Mouse (Mus musculus) ES-E14 (cell line): Measurements from ENCODE around the gene Cryaa. TPM values are rescaled to one million over a fixed set of nuclear protein-coding genes. Genes with fewer than 3 reads are reported as not detected.

Experiments
- DNase-seq: peaks from one replicate; pipeline ENCODE4 v3.0.0-alpha.2; 2013; ENCODE audit warnings: low read depth, low spot score
- H3K27ac ChIP-seq: 2 replicates; pipeline ENCODE4 v1.5.1; 2012; ENCODE audit warnings: low read depth, mild to moderate bottlenecking, low read length, moderate library complexity, mixed read lengths; ENCODE audit not compliant: poor library complexity, insufficient read depth, severe bottlenecking
- H3K36me3 ChIP-seq: 2 replicates; pipeline ENCODE4 v1.6.1; 2012; ENCODE audit warnings: mild to moderate bottlenecking, low read length, moderate library complexity, mixed read lengths; ENCODE audit not compliant: control insufficient read depth, poor library complexity, insufficient read depth, severe bottlenecking
- H3K4me1 ChIP-seq, 2 experiments: fragments of 150-350 bp in 1 of 2; sonication (generic) in 1 of 2; 2 replicates each; pipeline ENCODE4 v1.6.1; 2012; ENCODE audit warnings: low read length in 2 of 2, mild to moderate bottlenecking in 1 of 2, mixed read lengths in 1 of 2; ENCODE audit not compliant: control insufficient read depth in 2 of 2, insufficient read depth in 2 of 2, poor library complexity in 1 of 2
- H3K4me3 ChIP-seq, 2 experiments: fragments of 150-350 bp in 1 of 2; sonication (generic) in 1 of 2; 2 replicates each; pipeline ENCODE4 v1.5.1; 2012; ENCODE audit warnings: low read length in 2 of 2, low read depth in 1 of 2, mild to moderate bottlenecking in 1 of 2, mixed read lengths in 1 of 2; ENCODE audit not compliant: insufficient read depth in 1 of 2, poor library complexity in 1 of 2, severe bottlenecking in 1 of 2
- H3K9ac ChIP-seq: 2 replicates; pipeline ENCODE4 v1.6.1; 2012; ENCODE audit warnings: low read depth, mild to moderate bottlenecking, low read length, mixed read lengths; ENCODE audit not compliant: poor library complexity, insufficient read depth, severe bottlenecking
- H3K9me3 ChIP-seq: fragments of 150-350 bp; sonication (generic); 2 replicates; pipeline ENCODE4 v1.6.1; 2012; ENCODE audit warnings: low read depth, mild to moderate bottlenecking, low read length; ENCODE audit not compliant: control insufficient read depth, insufficient read depth
- CHD2 ChIP-seq: IDR thresholded peaks from 2 replicates; pipeline ENCODE4 v1.6.1; 2014; ENCODE audit warnings: mild to moderate bottlenecking, low read depth, low read length, inconsistent platforms
- HCFC1 ChIP-seq: IDR thresholded peaks from 2 replicates; pipeline ENCODE4 v1.6.1; 2012; ENCODE audit warnings: low read length, inconsistent platforms, borderline replicate concordance; ENCODE audit not compliant: insufficient read depth
- MAFK ChIP-seq: IDR thresholded peaks from 2 replicates; pipeline ENCODE4 v1.6.1; 2014; ENCODE audit warnings: mild to moderate bottlenecking, low read depth, low read length, inconsistent platforms; ENCODE audit not compliant: insufficient read depth
- ZC3H11A ChIP-seq: IDR thresholded peaks from 2 replicates; pipeline ENCODE4 v1.6.1; 2012; ENCODE audit warnings: low read depth, mild to moderate bottlenecking, inconsistent platforms, low read length, borderline replicate concordance
- ZNF384 ChIP-seq: IDR thresholded peaks from 2 replicates; pipeline ENCODE4 v1.6.1; 2012; ENCODE audit warnings: low read depth, low read length, inconsistent platforms
- in situ Hi-C, 2 experiments: fragments of 600-800 bp; cut with MboI; formaldehyde crosslinking; loops; one replicate each; pipeline ENCODE4 v1.15.1; 2025; ENCODE audit warnings: low sequenced_read_pairs in 2 of 2, inconsistent platforms in 1 of 2; ENCODE audit not compliant: unreplicated experiment in 2 of 2
- total RNA-seq: library from RNA; depleted of rRNA; stranded (reverse); fragments of 300-350 nt; gene quantifications from 2 replicates; pipeline ENCODE4 v1.2.3, GENCODE M21; 2012

The Cryaa gene
- total RNA-seq, 1 experiment = 0.36 TPM

DNA sequence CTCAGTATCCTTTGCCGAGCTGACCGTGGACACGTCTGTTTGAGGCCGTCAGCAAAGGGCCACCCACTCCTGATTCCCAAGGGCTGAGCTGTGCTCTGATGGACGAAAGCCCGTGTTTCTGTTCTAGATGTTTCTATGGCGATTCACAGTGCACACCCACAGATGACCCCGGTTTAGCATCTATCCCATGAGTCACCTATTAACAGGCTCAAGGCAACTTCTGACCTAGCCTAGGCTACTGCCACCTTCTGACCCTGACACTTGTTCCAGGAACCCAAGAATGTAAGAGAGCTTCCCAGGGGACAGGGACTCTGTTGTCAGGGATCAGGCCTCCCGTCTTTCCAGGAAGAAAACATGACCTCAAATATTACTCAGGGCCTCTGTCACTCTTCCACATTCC lies 10.5 kb downstream of the Cryaa start:
- in situ Hi-C loops = loop anchor here in 1 of 2 experiments (10.0 kb wide), 1 partner anchor 337 kb away; no protein-coding TSS in a partner anchor
- DNase-seq = no peak
- no peak overlapping the region for H3K9ac ChIP-seq
- H3K9me3 ChIP-seq = no peaks in the 10 kb centered on the region
- H3K36me3 ChIP-seq = no peaks in the 10 kb centered on the region
- TF ChIP-seq ZNF384 (no peak), MAFK (no peak), CHD2 (no peak), ZC3H11A (no peak), HCFC1 (no peak)
- peaks cover 0 to 6% of the 10 kb centered on the region in 2 experiments; a peak in 2 of 4 replicates for H3K4me1 ChIP-seq
- no peak overlapping the region for H3K4me3 ChIP-seq
- H3K27ac ChIP-seq = no peak overlapping the region

DNA sequence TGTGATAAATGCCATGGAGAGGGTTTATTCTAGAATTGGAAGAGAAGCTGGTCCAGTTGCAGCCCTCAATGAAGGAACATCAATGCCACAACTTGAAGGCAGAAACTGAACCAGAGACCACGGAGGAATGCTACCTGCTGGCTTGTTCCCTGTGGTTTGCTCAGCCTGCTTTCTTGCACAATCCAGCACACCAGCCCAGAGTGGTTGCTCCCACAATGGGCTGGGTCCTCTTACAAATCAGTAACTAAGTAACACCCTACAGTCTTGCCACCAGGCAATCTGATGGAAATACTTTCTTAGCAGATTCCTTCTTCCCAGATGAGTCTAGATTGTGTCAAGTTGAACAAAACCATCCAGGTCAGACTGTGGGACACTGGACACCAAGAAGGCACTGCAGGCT lies 12.0 kb downstream of the Cryaa start:
- H3K9ac ChIP-seq = no peak overlapping the region
- in situ Hi-C loops = loop anchor here (5.0 to 10.0 kb wide), 2 partner anchors 335 to 338 kb away; no protein-coding TSS in a partner anchor
- no peak for DNase-seq
- no peaks in the 10 kb centered on the region for H3K36me3 ChIP-seq
- TF ChIP-seq CHD2 (no peak), HCFC1 (no peak), ZNF384 (no peak), MAFK (no peak), ZC3H11A (no peak)
- no peak overlapping the region for H3K4me3 ChIP-seq
- no peaks in the 10 kb centered on the region for H3K9me3 ChIP-seq
- H3K27ac ChIP-seq = no peak overlapping the region
- H3K4me1 ChIP-seq = peaks cover 0 to 16% of the 10 kb centered on the region in 2 experiments; a peak in 2 of 4 replicates

DNA sequence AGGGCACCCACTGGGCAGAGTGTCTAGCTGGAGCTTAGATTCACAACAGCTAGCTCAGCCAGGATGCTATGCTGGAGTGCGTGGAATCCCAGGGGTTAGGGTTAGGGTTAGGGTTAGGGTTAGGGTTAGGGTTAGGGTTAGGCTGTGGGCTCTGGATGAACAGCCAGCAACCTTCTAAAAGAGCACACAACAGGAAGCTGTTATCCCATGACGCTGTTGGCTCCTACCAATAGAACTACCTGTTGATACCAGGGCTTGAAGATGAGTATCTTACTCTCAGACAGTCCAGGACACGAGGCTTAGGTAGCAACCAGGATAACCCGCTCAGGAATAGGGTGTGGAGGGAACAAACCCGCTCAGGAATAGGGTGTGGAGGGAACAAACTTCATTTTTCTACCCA lies 15.3 kb downstream of the Cryaa start:
- no peak overlapping the region for H3K27ac ChIP-seq
- no peak for DNase-seq
- no peak for TF ChIP-seq HCFC1
- TF ChIP-seq CHD2 = no peak
- no peaks in the 10 kb centered on the region for H3K36me3 ChIP-seq
- in situ Hi-C loops = loop anchor here in 1 of 2 experiments (5.0 kb wide), 1 partner anchor 334 kb away; no protein-coding TSS in a partner anchor
- peaks cover 0 to 13% of the 10 kb centered on the region in 2 experiments; a peak in 2 of 4 replicates for H3K4me1 ChIP-seq
- H3K9me3 ChIP-seq = no peaks in the 10 kb centered on the region
- no peak overlapping the region for H3K4me3 ChIP-seq
- no peak overlapping the region for H3K9ac ChIP-seq

DNA sequence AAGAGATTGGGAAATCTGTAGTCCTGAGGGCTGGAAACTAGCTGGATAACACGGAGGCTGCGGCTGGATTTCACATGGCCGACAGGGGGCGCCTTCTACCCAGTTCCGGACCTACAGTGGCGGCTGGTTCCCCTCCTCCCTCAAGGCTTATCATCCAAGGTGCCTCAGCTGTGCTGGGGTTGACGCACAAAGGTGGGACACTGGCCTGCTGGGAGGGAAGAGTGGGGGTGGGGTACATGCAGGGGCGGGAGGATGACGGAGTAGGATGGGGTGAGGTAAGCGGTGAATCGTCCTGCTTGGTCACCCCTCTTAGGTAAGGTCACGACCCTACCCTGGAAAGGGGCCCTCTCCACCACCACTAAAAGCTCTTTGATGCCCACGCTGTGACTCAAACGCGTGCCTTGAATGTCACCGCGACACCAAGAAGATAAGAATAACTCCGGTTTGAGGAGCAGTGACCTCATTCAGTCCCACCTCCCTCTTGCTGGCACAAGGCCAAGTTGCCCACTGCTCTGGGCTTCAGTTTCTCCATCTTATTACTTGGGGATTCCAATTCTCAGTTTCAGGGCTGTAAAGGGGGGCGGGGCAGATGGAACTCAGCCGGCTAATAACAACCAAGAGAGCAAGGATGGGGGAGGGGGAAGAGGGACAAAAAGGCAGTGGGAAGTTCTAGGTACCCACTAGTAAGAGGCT lies 15.9 kb downstream of the Cryaa start:
- in situ Hi-C loops = loop anchor here in 1 of 2 experiments (5.0 kb wide), 1 partner anchor 334 kb away; no protein-coding TSS in a partner anchor
- Histone ChIP-seq H3K4me3 (peak overlapping the region in 1 of 2 experiments; percentile 10; a peak in 1 of 4 replicates), H3K9me3 (no peaks in the 10 kb centered on the region), H3K4me1 (peaks cover 0 to 13% of the 10 kb centered on the region in 2 experiments; a peak in 2 of 4 replicates), H3K9ac (no peak overlapping the region; the same call in 1 of the 2 replicates), H3K36me3 (no peaks in the 10 kb centered on the region), H3K27ac (no peak overlapping the region)
- TF ChIP-seq ZC3H11A = peak; percentile 78
- TF ChIP-seq CHD2 = no peak
- DNase-seq = peak; percentile 60
